In the genomic region with DNA sequence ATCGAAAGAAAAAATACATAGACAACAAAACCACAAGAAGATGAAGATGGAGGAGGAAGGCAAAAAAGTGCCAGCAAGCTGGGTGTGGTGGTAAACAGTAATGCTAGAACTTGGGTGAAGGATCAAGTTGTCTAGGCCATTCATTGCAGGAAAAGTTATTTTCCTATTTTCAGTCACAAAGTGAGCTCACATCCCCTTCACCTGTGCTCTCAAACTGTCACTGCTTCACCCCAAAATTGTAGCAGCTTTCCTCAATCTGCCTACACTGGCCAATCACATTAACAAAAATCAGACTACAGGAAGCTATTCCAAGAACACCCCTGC, we compare ENCODE assay signal across 7 mouse cellular contexts. TPM values are rescaled to one million over a fixed set of nuclear protein-coding genes. Genes with fewer than 3 reads are reported as not detected.
DNase-seq lines count a peak whose midpoint lies in the region; ATAC-seq lines count a peak whose summit lies in the region.

No protein-coding gene starts in this region.

- H3K4me3 ChIP-seq in lung, embryonic 15.5 days: peak overlapping the region; percentile 44
- peak overlapping the region; percentile 58 for H3K4me3 ChIP-seq in embryonic facial prominence, embryonic 15.5 days (replicated peaks)
- H3K4me3 ChIP-seq in limb, embryonic 12.5 days (replicated peaks): peak overlapping the region; percentile 48
- peak overlapping the region; percentile 50; the same call in 1 of the 2 replicates for H3K4me3 ChIP-seq in neural tube, embryonic 15.5 days (replicated peaks)

- WGBS in lung, embryonic 15.5 days: 55% methylated on average over 1 of the region's 1 CpGs
- 73% methylated on average over 1 of the region's 1 CpGs for WGBS in embryonic facial prominence, embryonic 15.5 days
- WGBS in limb, embryonic 12.5 days: 83% methylated on average over 1 of the region's 1 CpGs
- WGBS in neural tube, embryonic 15.5 days: 66% methylated on average over 1 of the region's 1 CpGs

- peak overlapping the region; percentile 41 for H3K9ac ChIP-seq in lung, embryonic 15.5 days
- no peak overlapping the region for H3K9ac ChIP-seq in embryonic facial prominence, embryonic 15.5 days
- peak overlapping the region; percentile 65; the same call in 1 of the 2 replicates for H3K9ac ChIP-seq in limb, embryonic 12.5 days (replicated peaks)
- H3K9ac ChIP-seq in neural tube, embryonic 15.5 days (replicated peaks): no peak overlapping the region

- no peaks in the 10 kb centered on the region for H3K9me3 ChIP-seq in lung, embryonic 15.5 days
- no peaks in the 10 kb centered on the region for H3K9me3 ChIP-seq in embryonic facial prominence, embryonic 15.5 days (replicated peaks)
- no peaks in the 10 kb centered on the region for H3K9me3 ChIP-seq in limb, embryonic 12.5 days
- H3K9me3 ChIP-seq in neural tube, embryonic 15.5 days (replicated peaks): no peaks in the 10 kb centered on the region

- H3K27ac ChIP-seq in lung, embryonic 15.5 days: peak overlapping the region; percentile 97
- H3K27ac ChIP-seq in embryonic facial prominence, embryonic 15.5 days (replicated peaks): peak overlapping the region; percentile 96
- H3K27ac ChIP-seq in limb, embryonic 12.5 days: peak overlapping the region; percentile 97
- H3K27ac ChIP-seq in neural tube, embryonic 15.5 days (replicated peaks): peak overlapping the region; percentile 82

- H3K4me1 ChIP-seq in lung, embryonic 15.5 days: peaks cover 31% of the 10 kb centered on the region
- peaks cover 36% of the 10 kb centered on the region for H3K4me1 ChIP-seq in embryonic facial prominence, embryonic 15.5 days
- H3K4me1 ChIP-seq in limb, embryonic 12.5 days (replicated peaks): peaks cover 28% of the 10 kb centered on the region
- peaks cover 37% of the 10 kb centered on the region for H3K4me1 ChIP-seq in neural tube, embryonic 15.5 days

- peak overlapping the region; percentile 62 for H3K4me2 ChIP-seq in lung, embryonic 15.5 days
- H3K4me2 ChIP-seq in embryonic facial prominence, embryonic 15.5 days (replicated peaks): peak overlapping the region; percentile 84
- H3K4me2 ChIP-seq in limb, embryonic 12.5 days: peak overlapping the region; percentile 85
- peak overlapping the region; percentile 91 for H3K4me2 ChIP-seq in neural tube, embryonic 15.5 days

- H3K27me3 ChIP-seq in lung, embryonic 15.5 days: no peaks in the 10 kb centered on the region
- no peaks in the 10 kb centered on the region for H3K27me3 ChIP-seq in embryonic facial prominence, embryonic 15.5 days
- H3K27me3 ChIP-seq in limb, embryonic 12.5 days: no peaks in the 10 kb centered on the region
- no peaks in the 10 kb centered on the region for H3K27me3 ChIP-seq in neural tube, embryonic 15.5 days (replicated peaks)

- ATAC-seq in lung, embryonic 15.5 days (ENCODE audit: borderline replicate concordance, extremely low read depth, low FRiP score, low TSS enrichment): no peak
- ATAC-seq in embryonic facial prominence, embryonic 15.5 days (ENCODE audit: insufficient number of reproducible peaks, low FRiP score, low TSS enrichment, low read depth): no peak
- ATAC-seq in limb, embryonic 12.5 days (ENCODE audit: insufficient number of reproducible peaks, insufficient read depth, low FRiP score, low TSS enrichment, low read depth): no peak
- ATAC-seq in neural tube, embryonic 15.5 days (ENCODE audit: low FRiP score): no peak
- ATAC-seq in inflammation-experienced regulatory T-cells, adult 6 months: no peak

- DNase-seq in lung, adult 18-20 months: no peak
- DNase-seq in adrenal gland, adult 2 months: no peak

- H3K36me3 ChIP-seq in lung, embryonic 15.5 days: no peaks in the 10 kb centered on the region
- no peaks in the 10 kb centered on the region for H3K36me3 ChIP-seq in embryonic facial prominence, embryonic 15.5 days
- no peaks in the 10 kb centered on the region for H3K36me3 ChIP-seq in limb, embryonic 12.5 days
- no peaks in the 10 kb centered on the region for H3K36me3 ChIP-seq in neural tube, embryonic 15.5 days

RNA-seq across cellular contexts. Expression of a gene that starts 1.2 kb away (rescaled TPM):
- polyA plus RNA-seq in lung, embryonic 15.5 days (2015; fragmentation: Nextera tagmentation; extraction: Ambion mirVana): 0.69 TPM in 1 of 2 replicates, not detected in the other
- 0.39 and 0.42 TPM in 2 replicates for polyA plus RNA-seq in embryonic facial prominence, embryonic 15.5 days (2015; fragmentation: Nextera tagmentation; extraction: Ambion mirVana)
- 1.2 and 1.4 TPM in 2 replicates for polyA plus RNA-seq in limb, embryonic 12.5 days (2016; fragmentation: Nextera tagmentation; extraction: Ambion mirVana)
- not detected in 2 replicates for polyA plus RNA-seq in neural tube, embryonic 15.5 days (2015; fragmentation: Nextera tagmentation; extraction: Ambion mirVana)
- polyA plus RNA-seq in inflammation-experienced regulatory T-cells, adult 6 months (2017; shearing (Covaris generic)): 1 to 10 TPM in 1 of 3 experiments, not detected in 2; 3.1 TPM
- 10 to 100 TPM; 21.1 to 26.3 TPM for total RNA-seq in adrenal gland, adult 2 months (2021)
- 0.36 and 2.1 TPM in 2 replicates for polyA plus RNA-seq in adrenal gland, adult 2 months (2012; rRNA removed)

RNA-seq across cellular contexts. Expression of a gene that starts 2.3 kb away (rescaled TPM):
- polyA plus RNA-seq in lung, embryonic 15.5 days (2015; fragmentation: Nextera tagmentation; extraction: Ambion mirVana): 8.3 and 8.5 TPM in 2 replicates
- polyA plus RNA-seq in embryonic facial prominence, embryonic 15.5 days (2015; fragmentation: Nextera tagmentation; extraction: Ambion mirVana): 2.3 and 3.5 TPM in 2 replicates
- polyA plus RNA-seq in limb, embryonic 12.5 days (2016; fragmentation: Nextera tagmentation; extraction: Ambion mirVana): 11.9 and 12.8 TPM in 2 replicates
- polyA plus RNA-seq in neural tube, embryonic 15.5 days (2015; fragmentation: Nextera tagmentation; extraction: Ambion mirVana): 1.4 and 2.3 TPM in 2 replicates
- 1 to 10 TPM in 1 of 3 experiments, not detected in 2; 1.6 TPM for polyA plus RNA-seq in inflammation-experienced regulatory T-cells, adult 6 months (2017; shearing (Covaris generic))
- 10 to 100 TPM; 32.5 to 35.7 TPM for total RNA-seq in adrenal gland, adult 2 months (2021)
- polyA plus RNA-seq in adrenal gland, adult 2 months (2012; rRNA removed): 4.2 and 6.6 TPM in 2 replicates

RNA-seq across cellular contexts. Expression of a gene that starts 3.1 kb away (rescaled TPM):
- 5.8 and 7.5 TPM in 2 replicates for polyA plus RNA-seq in lung, embryonic 15.5 days (2015; fragmentation: Nextera tagmentation; extraction: Ambion mirVana)
- 2.6 and 3.0 TPM in 2 replicates for polyA plus RNA-seq in embryonic facial prominence, embryonic 15.5 days (2015; fragmentation: Nextera tagmentation; extraction: Ambion mirVana)
- polyA plus RNA-seq in limb, embryonic 12.5 days (2016; fragmentation: Nextera tagmentation; extraction: Ambion mirVana): 9.1 and 10.7 TPM in 2 replicates
- 1.0 and 2.6 TPM in 2 replicates for polyA plus RNA-seq in neural tube, embryonic 15.5 days (2015; fragmentation: Nextera tagmentation; extraction: Ambion mirVana)
- 10 to 100 TPM in 1 of 3 experiments, 1 to 10 TPM in 1, not detected in 1; 4.1 to 20.2 TPM for polyA plus RNA-seq in inflammation-experienced regulatory T-cells, adult 6 months (2017; shearing (Covaris generic))
- 10 to 100 TPM; 64.3 to 65.2 TPM for total RNA-seq in adrenal gland, adult 2 months (2021)
- 2.4 and 3.9 TPM in 2 replicates for polyA plus RNA-seq in adrenal gland, adult 2 months (2012; rRNA removed)

RNA-seq across cellular contexts. Expression of a gene that starts 3.6 kb away (rescaled TPM):
- polyA plus RNA-seq in lung, embryonic 15.5 days (2015; fragmentation: Nextera tagmentation; extraction: Ambion mirVana): 3.3 and 3.9 TPM in 2 replicates
- polyA plus RNA-seq in embryonic facial prominence, embryonic 15.5 days (2015; fragmentation: Nextera tagmentation; extraction: Ambion mirVana): 1.8 and 1.9 TPM in 2 replicates
- polyA plus RNA-seq in limb, embryonic 12.5 days (2016; fragmentation: Nextera tagmentation; extraction: Ambion mirVana): 6.3 and 7.4 TPM in 2 replicates
- 0.44 and 0.60 TPM in 2 replicates for polyA plus RNA-seq in neural tube, embryonic 15.5 days (2015; fragmentation: Nextera tagmentation; extraction: Ambion mirVana)
- 1 to 10 TPM; 2.5 to 6.1 (median 3.4) TPM for polyA plus RNA-seq in inflammation-experienced regulatory T-cells, adult 6 months (2017; shearing (Covaris generic))
- 10 to 100 TPM; 11.0 to 19.6 TPM for total RNA-seq in adrenal gland, adult 2 months (2021)
- 0.21 and 0.25 TPM in 2 replicates for polyA plus RNA-seq in adrenal gland, adult 2 months (2012; rRNA removed)

RNA-seq across cellular contexts. Expression of a gene that starts 7.8 kb away (rescaled TPM):
- 12.0 and 18.6 TPM in 2 replicates for polyA plus RNA-seq in lung, embryonic 15.5 days (2015; fragmentation: Nextera tagmentation; extraction: Ambion mirVana)
- 8.4 and 9.7 TPM in 2 replicates for polyA plus RNA-seq in embryonic facial prominence, embryonic 15.5 days (2015; fragmentation: Nextera tagmentation; extraction: Ambion mirVana)
- 17.7 and 30.1 TPM in 2 replicates for polyA plus RNA-seq in limb, embryonic 12.5 days (2016; fragmentation: Nextera tagmentation; extraction: Ambion mirVana)
- 1.2 and 2.0 TPM in 2 replicates for polyA plus RNA-seq in neural tube, embryonic 15.5 days (2015; fragmentation: Nextera tagmentation; extraction: Ambion mirVana)
- 1 to 10 TPM in 1 of 3 experiments, not detected in 2; 1.1 TPM for polyA plus RNA-seq in inflammation-experienced regulatory T-cells, adult 6 months (2017; shearing (Covaris generic))
- total RNA-seq in adrenal gland, adult 2 months (2021): 10 to 100 TPM; 25.0 to 32.1 TPM
- polyA plus RNA-seq in adrenal gland, adult 2 months (2012; rRNA removed): 2.5 and 3.2 TPM in 2 replicates

Comparison
In these comparisons a context has a peak if more than half of its experiments do, and no peak if none do; other contexts are left out.
1. H3K9ac ChIP-seq: peak in lung, embryonic 15.5 days (single experiment) and limb, embryonic 12.5 days (single experiment); none in embryonic facial prominence, embryonic 15.5 days (single experiment) and neural tube, embryonic 15.5 days (single experiment).
2. Peak in every context shown above with its lines, with median percentiles within 50 percentile points of each other: H3K27ac ChIP-seq, H3K4me2 ChIP-seq and H3K4me3 ChIP-seq.